Mouse (Mus musculus): ENCODE data around the gene Kat14. TPM values are rescaled to one million over a fixed set of nuclear protein-coding genes. Genes with fewer than 3 reads are reported as not detected.

Gene Kat14
- polyA plus RNA-seq (2014; fragmentation: Nextera tagmentation; extraction: Ambion mirVana), result 43.9 and 47.8 TPM in 2 replicates

- Histone ChIP-seq H3K4me3 (ENCODE audit: low read depth, low read length) (peak within 1 kb of the TSS; percentile 91), H3K36me3 (ENCODE audit: control insufficient read depth, insufficient read depth, low read length) (peaks cover under 1% of the 10 kb centered on the region; the same call in 1 of the 2 replicates), H3K4me2 (ENCODE audit: low read depth, severe bottlenecking) (peak within 1 kb of the TSS; percentile 69), H3K27ac (replicated peaks; ENCODE audit: low read depth, low read length) (peak within 1 kb of the TSS; percentile 89), H3K27me3 (ENCODE audit: control insufficient read depth, insufficient read depth, low read length) (no peaks in the 10 kb centered on the region), H3K9me3 (ENCODE audit: control insufficient read depth, low read length) (no peaks in the 10 kb centered on the region), H3K9ac (ENCODE audit: low read length) (peak within 1 kb of the TSS; percentile 93), H3K4me1 (ENCODE audit: control insufficient read depth, insufficient read depth, low read length) (no peaks in the 10 kb centered on the region)
- peak; percentile 90 for ATAC-seq (ENCODE audit: insufficient number of reproducible peaks, low FRiP score, low TSS enrichment, low read depth)
- peak; percentile 98 for DNase-seq (ENCODE audit: low spot score)
- WGBS, result 5% methylated on average over 38 of the region's 38 CpGs
These were observed at the start of gene Kat14, which contains the start of gene Pet117 for GRCm38 (mm10) chr2:144368400-144369019. Gene Kat14, plus strand, starts transcription at chr2:144368983. Gene Pet117, plus strand, starts transcription at chr2:144368996.

GRCm38 (mm10) chr2:144324218-144324617 lies 44.6 kb upstream of the Kat14 start:
- Histone ChIP-seq H3K9ac (ENCODE audit: low read length) (no peak overlapping the region), H3K4me1 (ENCODE audit: control insufficient read depth, insufficient read depth, low read length) (no peaks in the 10 kb centered on the region), H3K9me3 (ENCODE audit: control insufficient read depth, low read length) (no peaks in the 10 kb centered on the region), H3K36me3 (ENCODE audit: control insufficient read depth, insufficient read depth, low read length) (no peaks in the 10 kb centered on the region), H3K27me3 (ENCODE audit: control insufficient read depth, insufficient read depth, low read length) (peaks cover 14% of the 10 kb centered on the region; the same call in 1 of the 2 replicates), H3K4me3 (ENCODE audit: low read depth, low read length) (no peak overlapping the region), H3K27ac (replicated peaks; ENCODE audit: low read depth, low read length) (no peak overlapping the region), H3K4me2 (ENCODE audit: low read depth, severe bottlenecking) (no peak overlapping the region)
- no peak for ATAC-seq (ENCODE audit: insufficient number of reproducible peaks, low FRiP score, low TSS enrichment, low read depth)
- 76% methylated on average over 3 of the region's 3 CpGs for WGBS
- no peak for DNase-seq (ENCODE audit: low spot score)

GRCm38 (mm10) chr2:144329451-144329850 lies 39.3 kb upstream of the Kat14 start:
- Histone ChIP-seq H3K4me3 (ENCODE audit: low read depth, low read length) (peak overlapping the region; percentile 21), H3K27me3 (ENCODE audit: control insufficient read depth, insufficient read depth, low read length) (peaks cover 58% of the 10 kb centered on the region), H3K4me1 (ENCODE audit: control insufficient read depth, insufficient read depth, low read length) (peaks cover 21% of the 10 kb centered on the region), H3K9ac (ENCODE audit: low read length) (no peak overlapping the region), H3K4me2 (ENCODE audit: low read depth, severe bottlenecking) (peak overlapping the region; percentile 22), H3K36me3 (ENCODE audit: control insufficient read depth, insufficient read depth, low read length) (no peaks in the 10 kb centered on the region), H3K9me3 (ENCODE audit: control insufficient read depth, low read length) (no peaks in the 10 kb centered on the region), H3K27ac (replicated peaks; ENCODE audit: low read depth, low read length) (no peak overlapping the region)
- DNase-seq (ENCODE audit: low spot score) (no peak), ATAC-seq (ENCODE audit: insufficient number of reproducible peaks, low FRiP score, low TSS enrichment, low read depth) (no peak)
- WGBS, result under 1% methylated on average over 10 of the region's 10 CpGs

GRCm38 (mm10) chr2:144329937-144330336 lies 38.8 kb upstream of the Kat14 start:
- ATAC-seq (ENCODE audit: insufficient number of reproducible peaks, low FRiP score, low TSS enrichment, low read depth), result no peak
- H3K4me2 ChIP-seq (ENCODE audit: low read depth, severe bottlenecking), result peak overlapping the region; percentile 22
- 3% methylated on average over 10 of the region's 10 CpGs for WGBS

GRCm38 (mm10) chr2:144330352-144330959 lies 38.3 kb upstream of the Kat14 start:
- WGBS, result under 1% methylated on average over 36 of the region's 41 CpGs
- peaks cover 58% of the 10 kb centered on the region for H3K27me3 ChIP-seq (ENCODE audit: control insufficient read depth, insufficient read depth, low read length)

More at GRCm38 (mm10) chr2:144329937-144330336, 38.8 kb upstream of the Kat14 start:
- Histone ChIP-seq H3K27ac (replicated peaks; ENCODE audit: low read depth, low read length) (no peak overlapping the region), H3K27me3 (ENCODE audit: control insufficient read depth, insufficient read depth, low read length) (peaks cover 58% of the 10 kb centered on the region), H3K4me1 (ENCODE audit: control insufficient read depth, insufficient read depth, low read length) (peaks cover 21% of the 10 kb centered on the region), H3K36me3 (ENCODE audit: control insufficient read depth, insufficient read depth, low read length) (no peaks in the 10 kb centered on the region), H3K9me3 (ENCODE audit: control insufficient read depth, low read length) (no peaks in the 10 kb centered on the region), H3K4me3 (ENCODE audit: low read depth, low read length) (peak overlapping the region; percentile 40), H3K9ac (ENCODE audit: low read length) (no peak overlapping the region)
- DNase-seq (ENCODE audit: low spot score), result peak; percentile 41

GRCm38 (mm10) chr2:144330960-144331371 lies 37.8 kb upstream of the Kat14 start:
- Histone ChIP-seq H3K4me3 (ENCODE audit: low read depth, low read length) (peak overlapping the region; percentile 40), H3K4me1 (ENCODE audit: control insufficient read depth, insufficient read depth, low read length) (peaks cover 21% of the 10 kb centered on the region), H3K9ac (ENCODE audit: low read length) (peak overlapping the region; percentile 45), H3K36me3 (ENCODE audit: control insufficient read depth, insufficient read depth, low read length) (no peaks in the 10 kb centered on the region), H3K27me3 (ENCODE audit: control insufficient read depth, insufficient read depth, low read length) (peaks cover 58% of the 10 kb centered on the region), H3K9me3 (ENCODE audit: control insufficient read depth, low read length) (no peaks in the 10 kb centered on the region), H3K27ac (replicated peaks; ENCODE audit: low read depth, low read length) (no peak overlapping the region), H3K4me2 (ENCODE audit: low read depth, severe bottlenecking) (peak overlapping the region; percentile 77)
- peak; percentile 33; the same call in 1 of the 2 replicates for ATAC-seq (ENCODE audit: insufficient number of reproducible peaks, low FRiP score, low TSS enrichment, low read depth)
- no peak for DNase-seq (ENCODE audit: low spot score)
- under 1% methylated on average over 50 of the region's 50 CpGs for WGBS

More at GRCm38 (mm10) chr2:144330352-144330959, 38.3 kb upstream of the Kat14 start:
- Histone ChIP-seq H3K4me3 (ENCODE audit: low read depth, low read length) (peak overlapping the region; percentile 40), H3K4me1 (ENCODE audit: control insufficient read depth, insufficient read depth, low read length) (peaks cover 21% of the 10 kb centered on the region), H3K4me2 (ENCODE audit: low read depth, severe bottlenecking) (peak overlapping the region; percentile 77), H3K36me3 (ENCODE audit: control insufficient read depth, insufficient read depth, low read length) (no peaks in the 10 kb centered on the region), H3K9me3 (ENCODE audit: control insufficient read depth, low read length) (no peaks in the 10 kb centered on the region), H3K27ac (replicated peaks; ENCODE audit: low read depth, low read length) (no peak overlapping the region), H3K9ac (ENCODE audit: low read length) (peak overlapping the region; percentile 45)
- ATAC-seq (ENCODE audit: insufficient number of reproducible peaks, low FRiP score, low TSS enrichment, low read depth) (peak; percentile 15; the same call in 1 of the 2 replicates), DNase-seq (ENCODE audit: low spot score) (peak; percentile 57)

GRCm38 (mm10) chr2:144331401-144332302 lies 37.1 kb upstream of the Kat14 start, which contains the start of gene Ovol2:
Gene Ovol2, minus strand, starts transcription at chr2:144332146.
- Histone ChIP-seq H3K4me1 (ENCODE audit: control insufficient read depth, insufficient read depth, low read length) (peaks cover 21% of the 10 kb centered on the region), H3K9me3 (ENCODE audit: control insufficient read depth, low read length) (no peaks in the 10 kb centered on the region), H3K9ac (ENCODE audit: low read length) (peak within 1 kb of the TSS; percentile 45), H3K36me3 (ENCODE audit: control insufficient read depth, insufficient read depth, low read length) (no peaks in the 10 kb centered on the region), H3K27me3 (ENCODE audit: control insufficient read depth, insufficient read depth, low read length) (peaks cover 58% of the 10 kb centered on the region), H3K4me2 (ENCODE audit: low read depth, severe bottlenecking) (peak within 1 kb of the TSS; percentile 77), H3K4me3 (ENCODE audit: low read depth, low read length) (peak within 1 kb of the TSS; percentile 40), H3K27ac (replicated peaks; ENCODE audit: low read depth, low read length) (no peak within 1 kb of the TSS)
- peak; percentile 65 for DNase-seq (ENCODE audit: low spot score)
- WGBS, result 1% methylated on average over 62 of the region's 62 CpGs
- peak; percentile 40; the same call in 1 of the 2 replicates for ATAC-seq (ENCODE audit: insufficient number of reproducible peaks, low FRiP score, low TSS enrichment, low read depth)

GRCm38 (mm10) chr2:144332486-144332885 lies 36.3 kb upstream of the Kat14 start:
- ATAC-seq (ENCODE audit: insufficient number of reproducible peaks, low FRiP score, low TSS enrichment, low read depth), result no peak
- H3K4me3 ChIP-seq (ENCODE audit: low read depth, low read length), result no peak overlapping the region; the same call in 1 of the 2 replicates
- peak overlapping the region; percentile 77 for H3K4me2 ChIP-seq (ENCODE audit: low read depth, severe bottlenecking)
- no peaks in the 10 kb centered on the region for H3K36me3 ChIP-seq (ENCODE audit: control insufficient read depth, insufficient read depth, low read length)
- H3K9me3 ChIP-seq (ENCODE audit: control insufficient read depth, low read length), result no peaks in the 10 kb centered on the region
- DNase-seq (ENCODE audit: low spot score), result peak; percentile 40
- H3K4me1 ChIP-seq (ENCODE audit: control insufficient read depth, insufficient read depth, low read length), result peaks cover 21% of the 10 kb centered on the region
- no peak overlapping the region for H3K27ac ChIP-seq (replicated peaks; ENCODE audit: low read depth, low read length)
- peaks cover 56% of the 10 kb centered on the region for H3K27me3 ChIP-seq (ENCODE audit: control insufficient read depth, insufficient read depth, low read length)
- H3K9ac ChIP-seq (ENCODE audit: low read length), result no peak overlapping the region
- WGBS, result 5% methylated on average over 9 of the region's 9 CpGs

Measured in limb, embryonic 11.5 days (tissue).